ENCODE assay signal across 9 mouse cellular contexts in the genomic region with DNA sequence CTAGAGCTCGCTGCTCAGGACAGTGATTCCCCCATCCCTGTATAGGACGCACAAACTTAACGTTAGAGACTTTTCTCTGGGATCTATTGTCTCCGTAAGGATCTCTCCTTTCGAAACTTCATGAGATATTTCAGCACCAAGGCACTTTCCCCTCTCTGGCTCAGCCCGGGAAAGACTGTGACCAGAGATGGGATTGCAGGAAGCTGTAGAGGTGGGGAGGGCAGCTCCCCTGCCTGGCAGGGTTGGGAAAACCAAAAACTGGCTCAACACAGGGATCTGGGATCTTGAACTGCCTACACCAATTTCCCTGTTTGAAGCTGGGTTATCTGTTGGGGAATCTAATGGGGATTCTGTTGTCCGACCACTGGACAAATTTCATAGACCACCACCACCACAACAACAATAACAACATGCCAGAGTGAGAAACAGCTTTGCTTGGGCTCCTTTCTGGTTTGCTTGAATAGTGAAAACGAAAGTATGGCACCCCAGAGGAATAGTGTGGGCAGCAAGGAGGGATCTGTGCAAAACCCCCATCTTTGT. TPM values are rescaled to one million over a fixed set of nuclear protein-coding genes. Genes with fewer than 3 reads are reported as not detected.
DNase-seq lines count a peak whose midpoint lies in the region; ATAC-seq and TF ChIP-seq lines count a peak whose summit lies in the region.
"Had no signal": no experiment of that assay in that cellular context is flagged by ENCODE, and none has a peak within 500 bp of the region (broad histone marks: within the 10 kb centered on the region; RNA-seq: fewer than 3 reads in every experiment).

No protein-coding gene starts in this region.

- no peak for ATAC-seq in forebrain, embryonic 14.5 days
- no peak for ATAC-seq in limb, embryonic 14.5 days (ENCODE audit: low FRiP score, low read depth)

- peak overlapping the region; percentile 82 for H3K9ac ChIP-seq in forebrain, embryonic 14.5 days (ENCODE audit: low read length)
- no peak overlapping the region for H3K9ac ChIP-seq in limb, embryonic 14.5 days (ENCODE audit: low read depth, low read length, severe bottlenecking)

- H3K4me3 ChIP-seq in forebrain, embryonic 14.5 days (ENCODE audit: low read depth, low read length) = peak overlapping the region; percentile 55
- peak overlapping the region; percentile 69 for H3K4me3 ChIP-seq in limb, embryonic 14.5 days (replicated peaks; ENCODE audit: low read length)

- H3K27me3 ChIP-seq in forebrain, embryonic 14.5 days (replicated peaks; ENCODE audit: control insufficient read depth, insufficient read depth, low read length) = no peaks in the 10 kb centered on the region
- H3K27me3 ChIP-seq in limb, embryonic 14.5 days (ENCODE audit: control insufficient read depth, insufficient read depth, low read length) = no peaks in the 10 kb centered on the region
- H3K27me3 ChIP-seq: CH12.LX had no signal

- H3K4me1 ChIP-seq in forebrain, embryonic 14.5 days (ENCODE audit: control insufficient read depth, insufficient read depth, low read length) = peaks cover 8% of the 10 kb centered on the region
- peaks cover 10% of the 10 kb centered on the region; the same call in 1 of the 2 replicates for H3K4me1 ChIP-seq in limb, embryonic 14.5 days (ENCODE audit: control insufficient read depth, insufficient read depth, low read length)

- no peaks in the 10 kb centered on the region for H3K36me3 ChIP-seq in forebrain, embryonic 14.5 days (ENCODE audit: control insufficient read depth, insufficient read depth, low read length)
- no peaks in the 10 kb centered on the region for H3K36me3 ChIP-seq in limb, embryonic 14.5 days (ENCODE audit: control insufficient read depth, insufficient read depth, low read length)

- WGBS in forebrain, embryonic 14.5 days = 7% methylated on average over 8 of the region's 8 CpGs
- WGBS in limb, embryonic 14.5 days = 16% methylated on average over 8 of the region's 8 CpGs

- H3K27ac ChIP-seq in forebrain, embryonic 14.5 days (ENCODE audit: low read depth, low read length) = no peak overlapping the region
- no peak overlapping the region for H3K27ac ChIP-seq in limb, embryonic 14.5 days (replicated peaks; ENCODE audit: low read depth, low read length)

- peak; percentile 26 for DNase-seq in embryo, embryonic 10 days (ENCODE audit: low spot score)
- no peak for DNase-seq in embryo, embryonic 10.5 days (ENCODE audit: low spot score)
- peak; percentile 51 for DNase-seq in MN1 (ENCODE audit: low spot score)
- peak; percentile 31 for DNase-seq in forebrain, embryonic 14.5 days (ENCODE audit: low spot score)
- DNase-seq in limb, embryonic 14.5 days (ENCODE audit: low spot score) = no peak
- no peak for DNase-seq in spleen, postnatal 14 days (ENCODE audit: low spot score in 2 of 2)
- no peak for DNase-seq in left cerebral cortex, adult 11 months (ENCODE audit: low spot score)
- DNase-seq in lung, postnatal 10 days = no peak

- no peak for TF ChIP-seq POLR2A in limb, embryonic 14.5 days (IDR thresholded peaks at IDR 0.05; ENCODE audit: borderline replicate concordance, extremely low read depth, insufficient read depth, insufficient read length)

- H3K4me2 ChIP-seq in forebrain, embryonic 14.5 days (ENCODE audit: low read length) = peak overlapping the region; percentile 98
- H3K4me2 ChIP-seq in limb, embryonic 14.5 days (replicated peaks; ENCODE audit: low read depth, low read length, severe bottlenecking) = peak overlapping the region; percentile 89

- H3K9me3 ChIP-seq in forebrain, embryonic 14.5 days (replicated peaks; ENCODE audit: control insufficient read depth, low read length) = no peaks in the 10 kb centered on the region
- H3K9me3 ChIP-seq in limb, embryonic 14.5 days (ENCODE audit: control insufficient read depth, low read length) = no peaks in the 10 kb centered on the region

RNA-seq across cellular contexts. Expression of gene B3galt1, which starts 1.5 kb away (rescaled TPM):
- polyA plus RNA-seq in forebrain, embryonic 14.5 days (2014; fragmentation: Nextera tagmentation; extraction: Ambion mirVana) = 45.2 and 54.4 TPM in 2 replicates
- 1.9 and 2.5 TPM in 2 replicates for polyA plus RNA-seq in limb, embryonic 14.5 days (2012; rRNA removed)
- polyA plus RNA-seq in limb, embryonic 14.5 days (2014; fragmentation: Nextera tagmentation; extraction: Ambion mirVana) = 8.1 and 9.3 TPM in 2 replicates

Comparison
In these comparisons a context has a peak if more than half of its experiments do, and no peak if none do; other contexts are left out.
1. DNase-seq: peak in embryo, embryonic 10 days (single experiment), MN1 (single experiment) and forebrain, embryonic 14.5 days (single experiment); none in embryo, embryonic 10.5 days (single experiment), limb, embryonic 14.5 days (single experiment), spleen, postnatal 14 days (0 of 2), left cerebral cortex, adult 11 months (single experiment) and lung, postnatal 10 days (single experiment).